Mouse (Mus musculus) right cerebral cortex, postnatal 4 days (tissue): Measurements from ENCODE around the gene Sgms1.

Source experiments
- DNase-seq: peaks from one replicate; pipeline ENCODE4 v3.0.0-alpha.2; 2022

The Sgms1 gene

GRCm38 (mm10) chr19:32389001-32389871 is at the start of gene Sgms1:
TSS of gene Sgms1 (minus strand) at chr19:32389714.
- DNase-seq: peak; percentile 93

DNA sequence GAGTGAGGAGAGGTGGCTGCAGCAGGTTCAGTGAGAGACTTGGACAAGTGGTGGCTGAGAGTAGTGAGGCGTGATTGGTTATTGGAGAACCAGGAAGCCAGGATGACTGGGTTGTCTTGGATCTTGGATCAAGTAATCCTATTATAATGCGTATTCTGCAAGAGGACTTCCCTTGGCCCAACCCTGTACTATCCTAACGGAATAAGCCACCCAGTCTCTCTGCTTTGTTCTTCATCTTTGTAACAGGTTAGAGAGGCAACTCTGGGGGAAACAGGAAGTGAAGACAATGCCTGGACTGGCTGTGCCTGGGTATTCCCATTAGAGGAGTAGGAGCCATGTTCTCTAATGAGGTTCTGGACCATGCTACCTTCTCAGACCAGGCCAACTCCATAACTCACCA is 36.3 kb upstream of the Sgms1 start:
- no peak for DNase-seq

GRCm38 (mm10) chr19:32424706-32425105 is 35.2 kb upstream of the Sgms1 start:
- no peak for DNase-seq

DNA sequence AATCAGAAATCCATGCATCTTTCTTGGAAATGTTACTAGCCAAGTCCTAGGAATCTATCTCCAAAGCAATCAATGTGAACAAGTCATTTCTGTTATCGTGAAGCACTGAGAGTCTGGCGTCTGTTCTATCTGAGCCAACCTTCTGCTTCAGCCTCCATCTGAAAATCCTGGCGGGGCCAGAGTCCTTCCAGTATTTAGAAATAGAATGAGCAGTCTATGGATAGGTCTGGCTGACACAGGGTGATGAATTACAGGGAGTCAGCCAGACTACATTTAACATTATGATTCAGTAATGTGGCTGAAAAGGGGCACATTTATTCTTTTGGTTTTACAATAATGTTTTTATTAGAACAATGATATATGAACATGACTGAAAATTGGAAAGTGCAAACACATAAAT is 29.6 kb upstream of the Sgms1 start:
- DNase-seq: no peak

- DNase-seq: no peak
Observed at GRCm38 (mm10) chr19:32416692-32417317, 27.3 kb upstream of the Sgms1 start.

DNA sequence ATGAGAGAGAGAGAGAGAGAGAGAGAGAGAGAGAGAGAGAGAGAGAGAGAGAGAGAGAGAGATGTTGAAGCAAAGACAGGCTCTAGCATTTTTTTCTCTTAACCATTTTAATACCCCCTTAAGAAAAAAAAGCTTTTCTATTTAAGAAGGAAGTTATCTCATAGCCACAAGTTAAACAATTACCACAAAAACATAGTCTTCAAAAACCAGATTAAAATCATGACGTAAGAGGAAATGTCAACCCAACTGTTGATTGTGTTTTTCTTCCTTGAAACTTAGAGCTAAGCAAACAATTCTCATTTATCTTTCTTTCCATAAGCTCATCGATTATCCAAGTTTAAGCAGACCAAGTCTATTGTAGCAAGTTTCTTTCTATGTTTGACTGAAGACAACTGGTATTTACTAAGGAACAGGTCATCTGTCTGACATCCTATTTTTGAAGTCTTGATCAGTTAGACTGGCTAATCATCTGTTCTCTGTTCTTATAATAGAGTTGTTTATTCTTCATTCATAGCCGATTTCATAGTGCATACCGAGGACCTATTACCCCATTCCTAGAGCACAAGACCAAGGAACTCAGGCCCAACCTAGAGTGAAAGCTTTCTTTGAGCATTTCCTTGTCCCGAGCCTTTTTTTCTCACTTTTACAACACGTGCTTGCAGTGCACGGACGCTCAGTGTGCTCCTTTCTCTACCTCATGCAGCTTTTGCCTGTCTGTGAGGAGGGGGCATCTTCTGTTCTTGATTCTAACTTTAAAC is 20.3 kb upstream of the Sgms1 start:
- DNase-seq: no peak

GRCm38 (mm10) chr19:32406717-32407116 is 17.2 kb upstream of the Sgms1 start:
- no peak for DNase-seq

GRCm38 (mm10) chr19:32404386-32404785 is 14.9 kb upstream of the Sgms1 start:
- DNase-seq: no peak

DNA sequence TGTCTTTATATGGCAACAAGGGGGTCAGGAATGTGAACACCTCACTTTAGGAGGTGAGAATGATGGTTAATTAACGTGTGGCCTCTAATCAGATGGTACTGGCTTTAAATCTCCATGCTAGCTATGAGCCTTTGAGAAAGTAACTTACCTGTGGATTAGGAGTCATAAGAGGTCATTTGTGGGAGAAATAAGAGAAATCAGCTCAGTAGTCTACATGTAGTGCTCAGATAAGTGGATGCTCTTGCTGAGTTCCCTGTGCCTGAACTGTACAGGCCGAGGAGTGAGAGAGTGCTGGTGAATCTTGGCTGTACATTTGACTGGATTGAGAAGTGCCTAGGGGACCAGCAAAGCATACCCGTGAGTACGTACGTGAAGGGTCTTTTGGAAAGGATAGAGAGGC is 14.3 kb upstream of the Sgms1 start:
- no peak for DNase-seq

DNA sequence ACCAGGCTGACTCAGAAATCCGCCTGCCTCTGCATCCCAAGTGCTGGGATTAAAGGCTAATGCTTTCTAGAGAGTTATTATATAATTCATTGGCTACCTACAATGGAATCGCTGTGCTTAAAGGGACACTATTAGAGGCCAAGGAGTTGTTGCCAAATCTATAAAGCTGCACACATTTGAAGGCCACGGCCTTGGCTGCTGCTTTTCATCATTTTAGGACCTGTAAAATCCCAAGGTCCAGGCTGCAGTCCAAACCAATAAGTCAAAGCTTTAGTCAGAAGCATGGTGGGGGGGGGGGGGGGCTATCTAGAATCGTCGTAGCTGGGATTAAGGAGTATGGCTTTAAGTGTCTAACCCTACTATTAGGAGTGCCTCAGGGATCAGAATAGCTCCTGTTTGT is 9.0 kb upstream of the Sgms1 start:
- no peak for DNase-seq

- DNase-seq: no peak
Observed at GRCm38 (mm10) chr19:32396303-32396702, 6.8 kb upstream of the Sgms1 start.

DNA sequence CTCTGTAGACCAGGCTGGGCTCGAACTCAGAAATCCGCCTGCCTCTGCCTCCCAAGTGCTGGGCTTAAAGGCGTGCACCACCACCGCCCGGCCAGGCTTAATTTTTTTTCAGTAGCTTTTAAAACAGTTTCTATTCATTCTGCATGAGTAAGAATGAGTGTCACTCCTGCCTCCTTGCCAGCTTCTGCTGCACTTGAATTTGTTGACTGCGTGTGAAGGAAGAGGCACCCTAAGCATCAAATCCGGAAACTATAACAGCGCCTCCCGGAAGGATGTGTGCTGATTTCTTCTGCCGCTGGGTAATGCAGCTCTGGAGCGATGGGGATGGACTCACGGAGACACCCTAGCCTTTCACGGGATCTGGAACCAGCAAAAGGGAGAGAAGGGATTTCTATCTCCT is 5.3 kb upstream of the Sgms1 start:
- DNase-seq: no peak

DNA sequence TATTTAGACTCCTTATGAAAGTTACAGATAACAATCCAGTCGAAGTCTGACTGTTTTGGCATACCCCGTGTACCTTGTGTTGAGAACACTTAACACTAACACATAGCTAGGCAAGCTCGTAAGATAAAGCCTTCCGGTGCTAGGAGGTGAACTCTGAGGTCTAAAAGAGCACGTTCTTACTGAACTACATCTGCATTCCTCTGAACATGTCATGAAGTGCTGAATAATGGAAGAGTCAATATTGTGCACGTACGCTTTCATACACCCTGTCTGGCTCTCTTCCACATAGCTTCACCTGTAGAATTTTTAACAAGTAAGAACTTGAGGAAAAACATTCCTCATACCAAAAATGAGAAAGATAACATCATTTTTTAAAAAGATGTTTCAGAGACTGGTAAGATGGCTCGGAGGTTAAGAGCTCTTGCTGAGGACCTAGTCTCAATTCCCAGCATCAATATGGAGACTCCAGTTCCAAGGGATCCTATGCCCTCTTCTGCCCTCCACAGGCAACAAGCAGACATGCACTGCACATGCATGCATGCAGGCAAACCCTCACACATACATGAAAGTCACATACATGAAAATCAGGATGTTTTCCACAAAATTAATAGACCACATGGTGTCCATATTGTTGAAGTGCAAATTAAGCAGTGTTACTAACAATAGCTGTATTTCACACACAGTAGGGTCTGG is 4.4 kb upstream of the Sgms1 start:
- no peak for DNase-seq

DNA sequence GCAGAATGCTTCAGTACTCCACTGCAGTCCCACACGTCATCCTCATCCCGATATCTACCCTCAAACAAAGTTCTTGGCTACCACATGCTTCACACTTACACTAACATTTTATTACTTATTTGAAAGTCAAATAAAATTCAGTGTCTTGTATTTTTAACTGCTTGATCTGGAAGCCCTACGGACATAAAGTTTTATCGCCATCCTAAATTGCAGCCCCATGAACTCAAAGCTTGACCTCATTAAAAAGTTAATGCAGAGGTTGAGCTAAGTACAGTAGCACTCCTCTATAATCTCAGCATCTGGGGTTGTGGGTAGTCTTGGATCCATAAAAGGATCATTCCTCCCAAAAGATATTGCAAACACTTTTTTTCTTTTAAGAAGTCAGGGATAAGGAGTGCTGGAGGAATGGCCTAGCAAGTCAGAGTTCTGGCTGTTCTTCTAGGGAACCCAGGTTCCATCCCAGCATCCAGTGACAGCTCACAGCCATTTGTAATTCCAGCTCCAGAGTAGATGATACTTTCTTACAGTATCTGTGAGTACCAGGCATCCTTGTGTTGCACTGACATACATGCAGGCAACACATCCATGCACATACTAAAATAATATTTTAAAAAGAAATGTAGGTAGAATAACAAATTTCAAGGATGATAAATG is 3.7 kb upstream of the Sgms1 start:
- DNase-seq: no peak

DNA sequence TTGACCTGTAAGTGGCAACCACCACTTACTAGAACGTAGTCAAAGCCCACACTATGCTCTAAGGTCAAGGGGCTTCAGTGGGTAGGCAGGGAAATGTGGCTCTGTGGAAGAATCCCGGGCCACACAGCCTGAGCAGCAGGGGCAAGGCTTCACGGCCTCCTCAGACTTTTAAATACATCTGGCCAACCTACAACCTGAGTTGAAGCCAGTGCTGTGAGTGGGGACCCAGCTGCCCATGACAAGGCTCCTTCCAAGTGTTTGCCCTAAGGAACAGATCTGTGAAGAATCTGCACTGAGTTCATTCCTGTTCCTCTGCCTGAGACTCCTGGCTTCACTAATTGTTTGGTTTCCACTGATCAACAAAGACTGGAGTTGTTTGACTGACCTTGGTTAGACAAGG is 1.9 kb upstream of the Sgms1 start:
- DNase-seq: no peak

GRCm38 (mm10) chr19:32390116-32390515 is 602 bp upstream of the Sgms1 start:
- no peak for DNase-seq

DNA sequence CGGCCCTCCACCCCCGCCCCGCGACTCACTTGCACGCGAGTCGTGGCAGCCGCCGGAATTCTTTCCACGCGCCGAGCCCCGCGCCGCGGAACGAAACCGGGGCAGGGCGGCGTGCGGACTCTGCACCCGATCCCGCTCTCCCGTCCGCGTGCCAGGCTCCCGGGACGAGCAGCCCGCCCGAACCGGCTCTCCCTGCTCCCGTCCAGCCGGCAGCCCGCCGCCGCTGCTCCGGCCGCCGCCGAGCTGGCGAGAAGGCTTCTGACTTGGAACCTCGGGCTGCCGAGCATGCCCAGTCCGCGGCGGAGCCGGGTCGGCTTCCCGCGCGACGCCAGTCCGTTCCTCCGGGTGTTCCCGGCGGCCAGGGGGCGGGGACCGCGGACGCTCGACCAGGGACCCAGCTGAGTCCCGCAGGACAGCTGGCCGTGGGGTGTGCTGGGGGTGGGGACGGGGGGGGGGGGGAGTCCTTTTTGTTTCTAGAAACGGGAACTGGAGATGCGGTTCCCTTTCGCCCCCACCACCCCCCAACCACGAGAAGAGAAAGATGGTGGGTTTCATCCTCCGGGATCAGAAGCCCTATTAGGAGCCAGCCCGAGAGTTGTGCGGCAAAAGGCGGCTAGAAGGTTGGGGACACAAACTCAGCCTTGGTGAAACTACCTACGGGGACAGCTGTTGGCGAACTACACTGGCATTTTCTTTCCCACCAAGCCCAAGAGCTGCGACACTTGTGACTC is 1.2 kb downstream of the Sgms1 start:
- peak; percentile 87 for DNase-seq

- DNase-seq: peak; percentile 56
Observed at GRCm38 (mm10) chr19:32387403-32388190, 1.9 kb downstream of the Sgms1 start.

GRCm38 (mm10) chr19:32386556-32387402 is 2.7 kb downstream of the Sgms1 start:
- peak; percentile 44 for DNase-seq

DNA sequence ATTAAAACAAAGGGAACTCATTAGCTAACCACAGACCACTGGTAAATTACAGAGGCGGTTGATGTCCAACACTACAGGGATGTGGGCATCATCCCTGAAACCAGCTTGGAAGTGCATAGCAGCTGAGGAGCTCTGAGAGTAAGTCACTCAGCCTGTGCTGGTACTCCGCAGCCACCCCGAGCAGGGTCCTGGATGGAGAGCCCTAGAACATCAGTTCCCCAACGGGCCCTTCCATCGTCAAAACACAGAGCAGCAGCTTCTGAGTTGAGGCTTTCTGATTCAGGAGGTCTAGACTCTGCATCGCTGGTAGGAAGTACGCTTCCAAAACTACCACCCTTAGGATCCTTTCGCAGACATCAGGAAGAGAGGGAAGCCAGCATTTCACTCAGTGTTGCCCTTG is 5.8 kb downstream of the Sgms1 start:
- no peak for DNase-seq
